Mouse (Mus musculus) ovary, adult 10 weeks (tissue): ENCODE results near the gene AF366264. TPM values are rescaled to one million over a fixed set of nuclear protein-coding genes. Genes with fewer than 3 reads are reported as not detected.

ENCODE experiments used
- polyA plus RNA-seq: library from polyadenylated mRNA; stranded (reverse); fragments of 350-450 nt; fragmentation: Illumina TruSeq; extraction: RNeasy Lipid Tissue Mini Kit (QIAGEN cat#74804); gene quantifications from one replicate; pipeline ENCODE4 v1.2.3, GENCODE M21; 2014

AF366264 gene
- polyA plus RNA-seq, result not detected

DNA sequence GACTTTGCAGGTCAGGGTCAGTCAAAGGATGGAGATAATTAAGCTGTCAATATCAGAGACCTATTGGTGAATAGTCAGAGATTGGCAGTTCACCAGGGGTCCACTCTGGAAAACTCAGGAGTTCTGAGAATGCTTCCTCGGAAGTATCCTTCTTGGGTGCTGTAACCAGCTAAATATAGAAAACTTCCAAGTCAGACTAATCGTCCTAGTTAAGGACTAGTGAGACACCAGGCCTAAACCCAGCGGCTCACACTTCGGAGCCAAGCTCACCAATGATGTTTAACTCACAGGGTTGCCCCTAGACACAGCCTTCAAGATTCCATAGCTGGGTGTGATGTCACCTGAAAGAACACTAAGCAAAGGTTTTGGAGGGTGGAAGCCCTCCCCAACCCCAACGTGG is at the start of gene AF366264:
Gene AF366264, minus strand, starts transcription at position 101 of the 400 bp plus-strand sequence.

DNA sequence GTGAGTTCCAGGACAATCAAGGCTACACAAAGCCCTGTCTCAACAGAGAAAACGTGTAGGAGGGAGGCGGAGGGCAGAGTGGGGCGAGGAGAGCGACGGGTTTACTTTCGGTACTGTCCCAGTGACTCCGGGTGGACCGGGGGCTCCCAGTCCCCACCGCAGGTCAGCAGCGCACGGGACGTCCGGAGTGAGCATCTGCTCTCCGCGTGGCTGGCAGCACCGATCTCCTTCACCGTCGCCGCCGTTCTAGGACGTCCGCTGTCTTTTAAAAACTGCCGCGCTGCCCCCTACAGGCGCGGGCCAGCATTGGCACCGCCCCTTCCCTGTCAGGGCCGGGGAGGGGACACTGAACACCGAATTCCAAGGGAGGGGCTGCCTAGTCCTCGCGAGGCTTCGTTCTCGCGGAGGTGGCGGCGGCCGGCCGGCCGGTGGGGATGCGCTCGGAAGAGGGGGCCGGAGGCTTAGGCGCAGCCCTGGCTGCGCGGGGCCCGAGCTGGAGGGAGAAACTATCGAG is 52.9 kb downstream of the AF366264 start, which contains the start of gene Upf3a:
Gene Upf3a, plus strand, starts transcription at position 366 of the 514 bp plus-strand sequence.

Other genes with a start within 250 kb of the AF366264 start
- 13.4 TPM for gene Rasa3, start 160.8 kb downstream of the AF366264 start, polyA plus RNA-seq
- 0.17 TPM for gene Cfap97d2, start 132.5 kb downstream of the AF366264 start, polyA plus RNA-seq
- 110 TPM for gene Cdc16, start 80.7 kb downstream of the AF366264 start, polyA plus RNA-seq
- gene Upf3a, start 52.8 kb downstream of the AF366264 start, polyA plus RNA-seq, result 15.3 TPM
- gene Champ1, start 31.3 kb upstream of the AF366264 start, polyA plus RNA-seq, result 35.1 TPM
- gene Coprs, start 51.9 kb upstream of the AF366264 start, polyA plus RNA-seq, result 7.2 TPM